12 mouse cellular contexts compared by ENCODE assay signal in genomic region chr4:81969621-81970115, GRCm38 (mm10).
A peak's percentile ranks its signal among the peaks of the same experiment; 100 is the strongest.
DNase-seq lines count a peak whose midpoint lies in the region; TF ChIP-seq lines count a peak whose summit lies in the region.
"Had no signal": no experiment of that assay in that cellular context is flagged by ENCODE, and none has a peak within 500 bp of the region (broad histone marks: within the 10 kb centered on the region; RNA-seq: fewer than 3 reads in every experiment).

No protein-coding gene starts in this region.

- no peak for TF ChIP-seq CTCF in brain, embryonic 14.5 days (IDR thresholded peaks at IDR 0.05; ENCODE audit: borderline replicate concordance, extremely low read depth, insufficient read depth, insufficient read length)

- DNase-seq in cerebellum, postnatal 10 days, result peak; percentile 23 to 32
- no peak for DNase-seq in cerebellum, postnatal 25 days
- peak; percentile 85 for DNase-seq in heart, adult 11 months
- DNase-seq in heart, postnatal 10 days, result no peak
- DNase-seq in brain, embryonic 14.5 days (ENCODE audit: low read depth), result peak; percentile 53
- DNase-seq in lung, adult 18-20 months, result no peak
- DNase-seq: adrenal gland, postnatal 14 days; cerebellum, adult 11-12 months; cerebellum, adult 8-10 months; cerebellum, postnatal 14 days; gastrocnemius, postnatal 10 days; kidney, adult 11 months had no signal

- no peak for TF ChIP-seq POLR2A in brain, embryonic 14.5 days (IDR thresholded peaks at IDR 0.05; ENCODE audit: borderline replicate concordance, extremely low read depth, insufficient read depth, insufficient read length, poor library complexity, severe bottlenecking)

- intact Hi-C loops in heart, postnatal 10 days (cut with DNase I), result no loop called here

Comparison
In these comparisons a context has a peak if more than half of its experiments do, and no peak if none do; other contexts are left out.
1. DNase-seq: peak in cerebellum, postnatal 10 days (2 of 2), heart, adult 11 months (single experiment) and brain, embryonic 14.5 days (single experiment); none in cerebellum, postnatal 25 days (0 of 2), heart, postnatal 10 days (0 of 2) and lung, adult 18-20 months (0 of 2).